Mouse (Mus musculus) midbrain, embryonic 12.5 days (tissue): ENCODE measurements around the gene Slxl1. TPM values are rescaled to one million over a fixed set of nuclear protein-coding genes. Genes with fewer than 3 reads are reported as not detected.
"Not testable (repeated sequence)": the region's sequence is repeated elsewhere in the genome, so short reads cannot be mapped to it uniquely, and the experiment has no call there.

Experiments
- ATAC-seq: fragments of 200-750 bp; cut with Nextera tagmentation; 2 replicates; pipeline ENCODE4 v1.8.0; 2017; ENCODE audit warnings: low read depth, moderate TSS enrichment, moderate library complexity; ENCODE audit not compliant: low FRiP score
- H3K27ac ChIP-seq: fragments of 300-500 bp; sonication (generic); replicated peaks from 2 replicates; pipeline ENCODE4 v1.5.1; 2016; ENCODE audit warnings: mild to moderate bottlenecking
- H3K27me3 ChIP-seq: fragments of 300-500 bp; sonication (generic); 2 replicates; pipeline ENCODE4 v1.6.1; 2016; ENCODE audit warnings: mild to moderate bottlenecking
- H3K36me3 ChIP-seq: fragments of 300-500 bp; sonication (generic); 2 replicates; pipeline ENCODE4 v1.6.1; 2016
- H3K4me1 ChIP-seq: fragments of 300-500 bp; sonication (generic); 2 replicates; pipeline ENCODE4 v1.6.1; 2016
- H3K4me2 ChIP-seq: fragments of 300-500 bp; sonication (generic); replicated peaks from 2 replicates; pipeline ENCODE4 v1.6.1; 2016; ENCODE audit warnings: mild to moderate bottlenecking, moderate library complexity
- H3K4me3 ChIP-seq: fragments of 300-500 bp; sonication (generic); 2 replicates; pipeline ENCODE4 v1.5.1; 2016; ENCODE audit warnings: mild to moderate bottlenecking
- H3K9ac ChIP-seq: fragments of 300-500 bp; sonication (generic); replicated peaks from 2 replicates; pipeline ENCODE4 v1.6.1; 2016; ENCODE audit warnings: mild to moderate bottlenecking, moderate library complexity
- H3K9me3 ChIP-seq: fragments of 300-500 bp; sonication (generic); 2 replicates; pipeline ENCODE4 v1.6.1; 2016; ENCODE audit warnings: mild to moderate bottlenecking
- WGBS: fragments of 180-500 bp; shearing (Covaris S2); methylation state at CpG from one replicate; pipeline ENCODE4 v1.1.7; 2016; 5-methylcytosine and 5-hydroxymethylcytosine counted together
- polyA plus RNA-seq: library from polyadenylated mRNA; unstranded; fragments of >200 nt; fragmentation: Nextera tagmentation; extraction: Ambion mirVana; gene quantifications from 2 replicates; pipeline ENCODE4 v1.2.1, GENCODE M21; 2016

Gene Slxl1
- not detected in 2 replicates for polyA plus RNA-seq

GRCm38 (mm10) chrX:55226576-55226975 lies at the start of gene Slxl1:
Gene Slxl1, plus strand, starts transcription at chrX:55226876.
- whole genome bisulfite sequencing, result no CpG with 5 or more reads among the region's 6 CpGs
- not testable (repeated sequence) for H3K4me3 ChIP-seq, H3K9me3 ChIP-seq, H3K4me2 ChIP-seq, ATAC-seq, H3K27ac ChIP-seq, H3K4me1 ChIP-seq, H3K27me3 ChIP-seq, H3K36me3 ChIP-seq, H3K9ac ChIP-seq
